Mouse (Mus musculus) embryonic fibroblast, embryonic 13.5 days (primary cell): Measurements from ENCODE around the gene Map3k14.

Experiments
- CTCF ChIP-seq: IDR thresholded peaks from 2 replicates; pipeline ENCODE4 v1.5.1; 2011; ENCODE audit warnings: mild to moderate bottlenecking, control low read depth, low read length, moderate library complexity, borderline replicate concordance; ENCODE audit not compliant: insufficient read depth
- POLR2A ChIP-seq: IDR thresholded peaks from 2 replicates; pipeline ENCODE4 v1.6.1; 2011; ENCODE audit warnings: low read depth, mild to moderate bottlenecking, control low read depth, low read length, moderate library complexity

- TF ChIP-seq CTCF (no peak), POLR2A (no peak)
These were observed 48.1 kb upstream of the Map3k14 start for GRCm38 (mm10) chr11:103315379-103315778.
